Mouse (Mus musculus) right cerebral cortex, postnatal 4 days (tissue): Measurements from ENCODE around the gene Tuba1a.
"Not testable (repeated sequence)": the region's sequence is repeated elsewhere in the genome, so short reads cannot be mapped to it uniquely, and the experiment has no call there.

ENCODE experiments used
- DNase-seq: peaks from one replicate; pipeline ENCODE4 v3.0.0-alpha.2; 2022

The Tuba1a gene

DNA sequence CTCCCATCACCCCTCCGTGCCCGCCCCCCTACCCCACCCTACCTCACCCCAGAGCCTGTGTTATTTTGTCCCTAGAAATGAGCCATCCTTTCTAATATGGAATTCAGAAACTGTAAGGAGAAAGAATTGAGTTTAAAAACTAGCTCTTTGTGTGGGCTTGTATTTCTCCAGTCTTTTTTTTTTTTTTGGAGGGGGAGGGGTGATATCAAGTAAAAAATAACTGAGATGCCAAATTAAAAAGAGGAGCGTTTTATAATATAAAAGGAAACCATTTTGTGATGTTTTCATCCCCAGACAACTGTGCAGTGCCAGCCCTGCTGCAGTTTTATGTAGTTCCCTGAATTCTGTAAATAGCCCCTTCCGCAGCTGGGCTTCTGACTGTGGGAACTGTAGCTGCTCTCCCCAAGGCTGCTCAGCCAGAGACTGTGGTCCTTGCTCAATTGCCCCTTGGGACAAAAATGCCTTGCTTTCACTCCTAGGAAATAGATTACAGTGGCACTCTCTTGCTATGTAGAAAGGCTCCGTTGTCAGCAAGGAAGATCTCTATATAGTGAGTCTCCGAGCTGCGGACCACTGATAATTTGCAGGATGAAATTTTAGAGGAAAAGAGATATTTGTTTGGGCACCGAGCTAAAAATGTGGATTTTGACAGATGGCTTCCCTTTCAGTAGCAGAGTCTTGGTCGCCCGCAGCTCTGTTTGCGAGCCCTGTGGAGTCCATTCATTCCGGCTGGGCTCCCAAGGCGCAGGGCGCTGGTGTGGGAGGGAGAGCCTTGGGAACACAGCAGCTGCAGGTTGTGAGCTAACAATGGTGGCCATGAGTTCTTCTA is 1.1 kb upstream of the Tuba1a start:
- peak; percentile 63 for DNase-seq

DNA sequence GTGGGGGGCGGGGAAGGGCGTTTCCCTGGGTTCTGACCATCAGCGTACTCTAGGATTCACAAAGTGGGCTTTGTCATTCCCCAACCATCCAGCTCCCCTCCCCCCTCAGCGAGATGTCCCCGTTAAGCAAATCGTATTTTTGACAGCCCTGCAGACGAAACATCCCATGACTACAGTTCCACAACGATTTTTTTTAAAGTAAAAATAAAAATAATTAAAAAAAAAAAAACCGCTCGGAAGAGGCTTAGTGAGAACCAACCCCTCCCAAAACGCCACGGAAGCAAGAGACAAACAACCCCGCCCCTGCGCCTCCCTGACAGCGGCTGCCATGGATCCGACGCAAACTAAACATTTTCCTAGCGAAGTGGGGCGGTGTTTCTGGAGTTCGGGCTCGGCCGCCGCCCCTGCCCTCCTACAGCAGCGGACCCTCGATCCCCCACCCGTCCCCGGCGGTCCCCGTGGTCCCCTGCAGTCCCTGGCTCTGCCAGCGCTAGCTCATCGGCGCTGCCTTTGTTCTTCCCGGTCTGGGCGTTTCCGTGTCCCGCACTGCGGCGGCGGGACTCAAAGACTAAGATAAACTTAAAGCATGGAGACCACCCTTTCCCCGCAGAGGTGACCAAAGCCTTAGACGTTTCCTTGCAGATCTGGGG is 627 bp downstream of the Tuba1a start:
- DNase-seq = peak; percentile 67

DNA sequence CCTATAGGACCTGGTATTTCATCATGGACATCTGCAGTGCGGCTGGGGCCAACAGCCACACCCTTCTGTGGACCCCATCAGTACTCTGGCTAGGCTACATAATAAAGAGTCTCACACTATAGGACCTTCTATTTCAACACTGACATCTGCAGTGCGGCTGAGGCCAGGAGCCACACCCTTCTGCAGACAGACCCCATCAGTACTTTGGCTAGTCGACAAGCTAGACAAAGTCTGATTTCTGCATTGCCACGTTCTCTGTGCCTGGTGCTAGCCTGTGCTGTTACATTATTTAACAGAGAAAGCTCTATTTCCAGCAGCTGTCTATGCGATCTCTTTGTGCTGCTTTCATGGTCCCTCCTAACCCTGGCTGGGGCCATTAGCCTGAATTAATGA is 1.4 kb downstream of the Tuba1a start:
- DNase-seq = no peak

DNA sequence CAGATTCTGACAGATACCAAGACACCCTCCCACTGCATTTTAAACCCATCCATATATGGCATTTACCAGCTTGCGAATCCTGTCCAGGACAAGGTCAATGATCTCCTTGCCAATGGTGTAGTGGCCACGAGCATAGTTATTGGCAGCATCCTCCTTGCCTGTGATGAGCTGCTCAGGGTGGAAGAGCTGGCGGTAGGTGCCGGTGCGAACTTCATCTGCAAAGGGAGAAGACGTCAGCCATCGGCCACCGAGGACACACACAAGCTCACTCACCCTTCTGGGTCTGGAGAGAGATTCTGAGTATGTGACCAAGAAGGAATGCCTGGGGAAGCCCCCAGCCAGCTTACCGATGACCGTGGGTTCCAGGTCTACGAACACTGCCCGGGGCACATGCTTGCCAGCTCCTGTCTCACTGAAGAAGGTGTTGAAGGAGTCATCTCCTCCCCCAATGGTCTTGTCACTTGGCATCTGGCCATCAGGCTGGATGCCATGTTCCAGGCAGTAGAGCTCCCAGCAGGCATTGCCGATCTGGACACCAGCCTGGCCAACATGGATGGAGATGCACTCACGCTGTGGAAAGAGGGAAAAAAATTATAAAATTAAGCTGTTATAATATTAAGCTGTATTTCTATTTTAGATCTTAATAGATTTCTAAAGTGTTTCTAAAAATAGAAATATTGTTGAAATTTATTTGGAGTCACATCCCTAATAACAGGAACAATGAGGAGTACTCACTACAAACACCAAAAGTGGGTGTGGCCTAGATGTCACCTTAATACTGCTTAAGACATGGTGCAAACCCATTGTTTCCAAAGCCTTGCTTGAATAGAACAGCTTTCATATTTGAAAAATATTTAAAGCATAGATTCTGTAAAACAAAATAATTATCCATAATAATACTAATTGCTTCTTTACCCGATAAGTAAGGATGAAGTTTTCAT is 2.1 kb downstream of the Tuba1a start:
- DNase-seq = not testable (repeated sequence)

DNA sequence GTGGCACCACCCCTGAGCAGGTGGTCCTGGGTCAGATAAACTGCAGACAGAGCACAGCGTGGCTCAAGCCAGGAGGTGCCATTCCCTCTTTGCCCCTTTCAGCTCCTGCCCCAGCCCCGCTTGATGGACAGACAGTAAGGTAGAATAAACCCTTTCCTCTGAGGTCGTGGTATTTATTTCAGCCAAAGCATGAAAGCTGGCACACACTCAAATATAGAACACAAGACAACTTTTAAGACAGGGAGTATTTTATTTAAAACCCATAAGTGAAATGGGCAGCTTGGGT is 4.0 kb downstream of the Tuba1a start:
- DNase-seq = no peak

DNA sequence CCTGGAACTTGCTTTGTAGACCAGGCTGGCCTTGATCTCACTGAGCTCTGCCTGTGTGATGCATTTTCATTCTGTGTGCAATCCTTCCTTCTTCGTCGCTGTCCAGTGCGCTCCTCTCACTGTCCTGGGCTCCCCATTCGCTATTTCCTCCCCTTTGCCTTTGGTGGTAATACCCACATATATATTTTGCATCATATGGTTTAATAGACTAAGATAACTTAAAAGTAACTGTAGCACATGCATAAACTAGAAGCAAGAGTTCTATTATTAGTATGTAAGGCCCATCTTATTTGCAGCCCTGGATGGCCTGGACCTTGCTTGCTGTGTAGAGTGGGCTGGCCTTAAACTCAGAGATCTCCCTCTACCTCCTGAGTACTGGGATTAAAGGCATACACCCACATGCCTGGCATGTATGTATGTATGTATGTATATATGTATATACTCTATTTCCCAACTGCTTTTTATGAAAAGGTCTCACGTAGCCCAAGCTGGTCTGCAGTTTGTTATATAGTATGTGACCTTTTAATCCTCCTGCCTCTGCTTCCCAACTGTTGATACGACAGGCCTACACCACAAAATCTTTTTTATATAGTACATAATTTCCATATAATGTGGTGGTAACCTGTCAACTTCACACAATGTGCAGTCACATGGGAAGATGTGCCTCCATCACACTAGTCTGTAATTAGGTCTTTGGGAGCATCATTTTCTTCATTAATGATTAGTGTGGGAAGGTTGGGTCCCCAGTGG is 4.5 kb downstream of the Tuba1a start:
- no peak for DNase-seq

DNA sequence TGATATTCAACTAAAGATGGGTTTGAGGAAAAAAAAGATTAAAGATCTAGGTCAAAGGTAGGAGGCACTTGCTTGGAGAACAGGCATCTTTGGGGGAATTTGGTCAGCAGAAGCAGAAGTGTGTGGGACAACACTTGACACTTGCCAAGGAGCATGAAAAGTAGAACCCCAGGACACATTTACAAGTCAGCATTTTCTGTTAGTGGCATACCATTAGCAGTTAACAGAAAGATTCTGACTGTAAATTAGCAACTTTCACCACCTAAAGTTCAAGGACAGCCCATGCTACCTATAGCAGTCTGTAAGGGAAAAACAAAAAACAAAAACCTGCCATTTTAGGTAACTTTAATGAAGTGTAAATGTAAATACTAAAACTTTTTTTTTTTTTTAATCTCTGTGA is 5.1 kb downstream of the Tuba1a start:
- no peak for DNase-seq

DNA sequence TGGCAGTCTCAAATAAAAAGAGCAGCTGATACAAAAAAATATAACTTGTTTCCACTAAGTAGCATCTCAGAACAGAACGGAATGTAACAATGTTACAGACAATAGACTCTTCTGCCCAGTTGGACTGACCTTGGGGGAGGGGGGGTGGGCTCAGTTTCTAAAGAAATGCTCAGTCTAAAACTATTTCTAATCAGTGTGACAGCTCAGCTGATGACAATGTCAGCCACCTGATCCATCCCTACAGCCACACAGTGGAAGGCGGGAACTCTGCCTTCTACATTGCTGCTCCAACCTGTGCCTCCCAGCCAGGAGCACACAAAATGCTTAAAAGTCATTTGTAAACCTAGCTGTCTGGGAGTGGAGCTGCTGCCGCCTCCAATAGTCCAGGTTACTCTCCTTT is 5.6 kb downstream of the Tuba1a start:
- DNase-seq = no peak

DNA sequence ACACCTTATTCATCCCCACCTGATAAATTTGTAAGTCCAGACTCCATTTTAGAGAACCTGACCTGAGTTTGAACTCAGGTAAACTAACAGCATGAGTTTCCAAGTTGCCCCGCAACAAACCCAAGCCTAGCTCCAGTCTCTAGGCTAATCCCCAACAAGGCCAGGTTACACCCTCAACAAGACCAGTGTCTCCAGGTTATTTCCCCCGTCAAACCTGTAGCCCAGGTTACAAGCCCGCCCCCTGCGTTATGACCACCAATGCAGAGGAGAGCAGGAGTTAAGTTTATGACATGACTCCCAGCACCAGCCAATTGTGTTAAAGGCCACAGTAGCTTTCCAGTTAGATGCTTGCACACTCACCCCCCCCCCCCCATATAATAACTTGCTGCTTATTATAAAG is 10.4 kb downstream of the Tuba1a start:
- no peak for DNase-seq

DNA sequence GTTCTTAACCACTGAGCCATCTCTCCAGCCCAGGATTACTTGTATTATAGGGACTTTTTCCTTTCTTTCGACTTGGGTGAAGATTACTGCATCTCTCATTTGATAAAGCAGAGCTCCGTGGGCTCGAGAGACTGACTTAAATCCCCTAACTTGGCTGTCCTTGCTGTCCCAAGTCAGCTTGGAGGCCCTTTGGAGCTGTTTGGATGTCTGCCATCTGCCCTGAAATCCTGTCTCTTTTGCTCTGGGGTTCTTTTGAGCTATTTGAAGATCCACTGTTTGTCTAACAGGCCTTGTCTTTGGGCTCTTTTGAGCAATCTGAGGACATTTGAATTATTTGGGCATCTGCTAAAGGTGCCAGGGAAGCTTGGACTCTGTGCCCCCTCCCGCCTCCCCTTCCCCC is 11.4 kb downstream of the Tuba1a start:
- DNase-seq = no peak

DNA sequence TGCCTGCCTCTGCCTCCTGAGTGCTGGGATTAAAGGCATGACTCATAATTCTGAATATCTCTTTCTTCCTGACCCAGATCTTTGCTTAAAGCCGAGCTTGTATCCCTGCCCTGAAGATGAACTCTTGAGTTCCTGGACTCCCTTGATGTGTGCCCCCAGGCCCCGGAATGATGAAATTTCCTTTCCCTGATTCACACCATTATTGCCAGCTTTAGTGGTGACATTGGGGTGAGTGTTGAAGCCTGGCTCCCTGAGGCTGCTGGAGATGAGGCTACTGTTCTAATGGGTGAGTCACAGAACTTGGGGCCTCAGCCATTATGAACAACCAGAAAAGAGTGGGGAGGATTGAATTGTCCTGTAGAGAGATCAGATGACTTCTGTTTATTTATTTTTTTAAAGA is 12.0 kb downstream of the Tuba1a start:
- DNase-seq = no peak

DNA sequence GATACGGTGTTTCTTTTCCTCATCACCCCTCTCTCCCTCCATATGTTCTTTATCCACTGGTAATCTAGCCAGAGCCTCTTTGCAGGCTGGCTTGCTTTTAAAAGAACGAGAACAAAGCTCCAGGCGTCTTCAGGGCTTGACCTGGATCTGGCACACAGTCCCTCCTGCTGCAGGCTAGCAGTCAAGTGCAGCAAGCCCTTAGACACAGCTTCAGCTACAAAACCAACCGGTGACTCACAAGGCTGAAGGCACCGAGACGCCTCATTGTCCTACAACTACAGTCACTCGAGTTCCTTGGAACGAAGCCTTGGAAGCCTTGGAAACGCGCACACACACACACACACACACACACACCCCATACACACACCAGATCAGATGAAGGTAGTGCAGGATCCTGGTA is 12.7 kb downstream of the Tuba1a start:
- DNase-seq = no peak

DNA sequence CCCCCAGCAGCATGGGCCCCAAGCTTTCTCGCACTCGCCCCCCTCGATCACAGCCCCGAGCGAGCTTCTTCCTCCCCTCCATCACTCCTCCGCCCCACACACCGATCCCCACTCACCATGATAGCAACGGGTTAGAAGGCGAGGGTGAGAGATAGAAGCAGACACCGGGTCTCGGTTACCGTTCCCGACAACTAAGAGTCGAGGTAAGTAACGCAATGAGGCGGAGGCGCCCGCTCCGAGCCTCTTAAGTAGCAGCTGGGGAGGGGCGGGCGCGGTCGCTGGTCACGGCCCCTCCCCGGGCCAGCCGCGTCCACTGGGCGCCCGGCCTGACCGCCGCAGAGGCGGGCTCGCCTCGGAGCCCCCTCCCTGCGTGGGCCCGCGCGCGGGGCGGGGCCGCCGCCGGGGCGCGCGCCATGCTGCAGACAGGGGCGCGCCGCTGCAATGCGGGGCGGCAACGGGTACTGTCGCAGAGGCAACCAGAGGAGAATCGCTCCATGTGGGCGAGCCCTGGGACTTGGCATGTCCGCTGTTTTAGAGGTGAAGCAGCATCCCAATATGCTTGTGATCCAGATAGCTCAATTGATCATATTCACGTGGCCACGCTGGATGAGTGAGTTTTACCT is 19.2 kb downstream of the Tuba1a start, which contains the start of gene Tuba1b:
Gene Tuba1b, minus strand, starts transcription at position 349 of the 623 bp plus-strand sequence.
- DNase-seq = peak; percentile 87

DNA sequence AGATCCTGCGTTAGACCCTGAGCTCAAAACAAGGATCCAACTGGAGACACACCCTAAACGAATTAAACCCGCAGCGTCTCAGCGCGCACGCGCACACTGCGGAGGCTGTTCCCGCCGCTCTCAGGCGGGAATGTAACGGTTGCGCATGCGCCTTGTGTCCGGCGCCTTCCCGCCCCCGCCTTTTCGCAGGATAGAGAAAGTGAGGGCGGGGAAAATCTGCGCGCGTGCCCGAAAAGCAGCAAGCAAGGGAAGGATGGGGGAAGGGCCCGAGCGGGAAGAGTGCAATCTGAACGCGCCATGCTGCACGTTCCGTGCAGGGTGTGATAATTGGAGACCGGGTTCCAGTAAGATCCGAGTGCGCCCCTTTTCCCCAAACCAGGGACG is 19.7 kb downstream of the Tuba1a start:
- peak; percentile 97 for DNase-seq

DNA sequence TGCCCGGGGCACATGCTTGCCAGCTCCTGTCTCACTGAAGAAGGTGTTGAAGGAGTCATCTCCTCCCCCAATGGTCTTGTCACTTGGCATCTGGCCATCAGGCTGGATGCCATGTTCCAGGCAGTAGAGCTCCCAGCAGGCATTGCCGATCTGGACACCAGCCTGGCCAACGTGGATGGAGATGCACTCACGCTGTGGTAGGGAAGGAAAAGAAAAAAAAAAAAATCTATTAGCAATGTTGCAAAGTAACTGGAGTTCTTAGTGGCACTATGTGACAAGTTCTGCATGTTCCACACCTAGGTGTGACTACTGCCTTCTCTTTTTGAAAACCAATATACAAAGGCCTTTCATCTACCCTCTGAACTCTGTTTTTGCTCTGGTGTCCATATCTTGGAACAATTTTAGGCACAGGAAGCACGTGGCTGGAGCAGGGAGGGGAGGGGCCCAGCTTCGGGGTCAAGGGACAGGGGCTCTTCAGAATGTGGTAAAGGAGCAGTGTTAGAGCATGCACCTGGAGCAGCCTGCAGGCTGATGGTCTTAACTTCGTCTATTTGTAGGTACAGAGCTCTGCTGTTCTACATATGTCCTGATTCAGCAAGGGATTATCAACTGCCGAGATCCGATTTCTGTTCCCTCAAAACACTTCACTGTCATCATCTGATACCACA is 20.4 kb downstream of the Tuba1a start:
- not testable (repeated sequence) for DNase-seq

DNA sequence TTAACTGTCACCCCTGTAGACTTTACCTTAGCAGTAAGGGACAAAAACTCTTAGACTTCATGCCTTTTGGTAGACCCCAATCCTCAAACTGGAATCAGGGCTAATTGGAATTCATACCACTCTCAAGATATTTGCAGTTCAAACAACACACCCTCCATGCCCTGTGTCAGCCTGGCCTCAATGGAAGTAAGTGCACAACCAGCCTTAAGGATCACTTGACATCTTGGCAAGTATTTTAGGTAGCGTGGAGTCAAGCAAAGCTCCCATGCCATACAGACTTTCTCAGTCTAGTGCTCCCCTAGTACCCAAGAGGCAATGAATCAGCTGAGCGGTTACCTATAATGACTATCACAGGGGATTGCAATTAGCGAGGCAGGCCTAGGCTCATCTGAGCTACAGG is 22.5 kb downstream of the Tuba1a start:
- DNase-seq = no peak

DNA sequence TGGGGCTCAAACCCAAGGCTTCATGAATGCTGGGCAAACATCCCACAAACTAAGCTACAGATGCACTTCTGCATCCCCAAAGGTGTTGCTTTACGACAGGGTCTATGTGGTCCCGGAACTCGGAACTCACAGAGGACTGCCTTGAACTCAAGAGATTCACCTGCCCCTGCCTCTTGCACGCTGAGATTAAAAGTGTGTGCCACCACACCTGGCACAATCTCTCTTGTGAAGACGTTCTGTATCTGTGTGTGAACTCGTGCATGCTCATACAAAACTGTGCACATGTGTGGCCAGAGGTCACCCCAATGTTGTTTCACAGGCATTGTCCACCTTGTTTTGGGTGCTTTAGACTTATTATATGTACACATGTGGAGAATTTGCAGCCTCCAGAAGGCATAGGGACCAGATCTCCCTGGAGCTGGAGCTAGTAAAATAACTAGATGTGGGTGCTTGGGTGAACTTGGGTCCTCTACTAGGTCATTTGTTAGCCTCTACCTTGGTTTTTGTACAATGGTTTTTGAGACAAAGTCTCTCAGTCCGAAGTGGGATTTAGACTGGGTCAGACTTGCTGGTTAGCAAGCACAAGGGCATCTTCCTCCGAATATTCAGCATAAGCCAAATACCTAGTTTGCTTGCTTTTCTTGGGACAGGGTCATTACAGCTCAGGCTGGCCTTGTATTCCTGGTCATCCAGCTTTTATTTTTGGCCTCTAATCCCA is 23.3 kb downstream of the Tuba1a start:
- DNase-seq = no peak

DNA sequence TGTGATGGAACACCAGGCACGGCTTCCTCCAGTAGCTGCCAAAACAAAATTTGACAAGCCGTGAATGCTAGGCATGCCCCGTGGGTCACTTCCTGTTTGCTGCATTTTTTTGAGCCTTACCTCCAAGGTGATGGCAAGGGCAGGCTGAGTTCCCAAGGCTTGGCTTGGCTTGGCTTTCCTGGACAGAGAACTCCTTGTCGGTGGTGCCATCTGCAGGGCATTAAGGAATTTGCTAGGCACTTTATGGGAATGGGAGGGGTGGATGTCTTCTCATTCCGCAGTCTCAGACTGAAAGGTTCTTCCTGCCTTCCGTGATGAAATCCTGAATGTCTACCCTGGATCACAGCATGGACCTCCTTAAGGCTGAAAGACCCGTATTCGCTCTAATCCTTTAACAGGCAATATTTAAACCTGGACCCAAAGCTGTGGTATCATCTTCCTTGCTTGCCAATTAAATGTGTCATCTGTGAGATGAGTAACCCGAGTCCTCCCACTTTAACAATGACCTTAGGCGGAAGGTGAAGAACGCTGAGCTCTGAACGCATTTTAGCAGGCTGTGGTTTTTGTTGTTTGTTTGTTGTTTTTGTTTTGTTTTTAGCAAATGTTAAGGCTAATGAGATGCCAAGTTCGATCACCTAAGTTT is 24.8 kb downstream of the Tuba1a start:
- DNase-seq = peak; percentile 47

DNA sequence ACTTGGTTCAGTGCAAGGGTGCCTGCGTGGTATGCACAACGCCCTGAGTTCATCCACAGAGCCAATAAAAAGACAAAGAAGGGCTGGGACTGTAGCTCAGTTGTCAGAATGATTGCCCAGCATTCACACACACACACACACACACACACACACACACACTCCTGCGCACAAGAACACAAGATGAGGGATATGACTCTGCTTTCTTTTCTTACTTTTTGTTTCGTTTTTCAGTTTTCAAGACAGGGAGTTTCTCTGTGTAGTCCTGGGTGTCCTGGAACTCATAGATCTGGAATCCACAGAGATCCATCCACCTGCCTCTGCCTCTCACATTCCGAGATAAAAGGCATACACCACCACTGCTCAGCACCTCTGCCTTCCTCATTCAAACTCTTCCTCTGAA is 25.9 kb downstream of the Tuba1a start:
- DNase-seq = no peak

DNA sequence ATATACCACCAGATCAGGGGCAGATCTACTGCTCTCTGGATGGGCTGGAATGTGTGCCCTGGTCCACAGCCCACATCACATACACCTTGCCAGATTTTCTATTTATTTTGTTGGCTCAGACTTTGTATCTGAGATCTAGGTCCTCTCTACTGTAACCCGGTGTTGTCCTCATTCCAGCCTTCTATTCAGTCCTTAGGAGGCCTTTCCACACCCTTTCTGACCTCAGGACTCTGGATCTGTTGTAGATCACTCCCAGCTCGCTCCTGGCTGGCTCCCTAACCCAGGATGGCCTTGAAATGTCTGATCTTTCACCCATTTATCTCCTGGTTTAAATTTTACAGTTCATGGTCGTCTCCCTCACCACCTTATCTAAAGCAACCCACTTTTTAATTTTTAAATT is 28.8 kb downstream of the Tuba1a start:
- DNase-seq = no peak
